Mouse (Mus musculus) layer of hippocampus, adult 11-12 months (tissue): ENCODE data around the gene Cela1.

ENCODE experiments used
- DNase-seq: peaks from one replicate; pipeline ENCODE4 v3.0.0; 2022; ENCODE audit warnings: low spot score

The Cela1 gene

DNA sequence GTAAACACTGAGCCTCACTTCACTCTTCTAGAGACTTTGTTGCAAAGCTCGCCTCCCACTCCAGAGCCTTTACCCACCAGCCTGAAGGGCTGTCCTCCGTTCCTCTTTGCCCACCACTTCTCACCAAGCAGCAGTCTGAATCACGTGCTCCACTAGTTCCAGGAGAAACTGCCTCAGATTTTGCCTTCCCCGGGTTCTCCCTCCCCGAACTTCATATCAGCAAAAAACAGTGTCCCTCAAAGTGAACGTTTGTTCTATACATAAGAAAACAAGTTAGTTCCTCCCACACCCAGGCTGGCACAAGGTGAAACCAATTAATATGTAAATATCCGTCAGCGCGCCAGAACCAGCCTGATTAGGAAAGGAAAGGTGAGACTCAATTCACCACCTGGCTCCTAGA lies 52.5 kb downstream of the Cela1 start:
- DNase-seq: no peak

GRCm38 (mm10) chr15:100633341-100633740 lies 54.4 kb downstream of the Cela1 start:
- DNase-seq: no peak

DNA sequence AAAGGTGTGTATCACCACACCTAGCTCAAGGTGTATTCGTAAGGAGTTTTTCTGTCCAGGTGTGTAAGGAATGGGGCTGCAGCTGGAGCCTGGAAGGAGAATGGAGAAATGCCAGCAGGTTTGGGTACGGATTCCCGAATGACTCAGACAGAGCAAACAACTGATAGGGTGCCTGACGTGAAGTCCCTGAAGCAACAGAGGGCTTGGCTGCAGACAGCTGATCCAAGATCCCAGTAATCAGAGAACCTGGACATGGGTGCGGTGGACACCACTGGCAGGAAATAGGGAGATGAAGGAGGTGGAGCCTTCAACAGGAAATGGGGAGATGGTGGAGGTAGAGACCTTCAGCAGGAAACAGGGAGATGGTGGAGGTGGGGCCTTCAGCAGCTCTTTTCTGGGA lies 55.4 kb downstream of the Cela1 start:
- DNase-seq: no peak

- DNase-seq: no peak
Observed at GRCm38 (mm10) chr15:100631454-100632170, 56.1 kb downstream of the Cela1 start.

GRCm38 (mm10) chr15:100630126-100630525 lies 57.6 kb downstream of the Cela1 start:
- DNase-seq: no peak

DNA sequence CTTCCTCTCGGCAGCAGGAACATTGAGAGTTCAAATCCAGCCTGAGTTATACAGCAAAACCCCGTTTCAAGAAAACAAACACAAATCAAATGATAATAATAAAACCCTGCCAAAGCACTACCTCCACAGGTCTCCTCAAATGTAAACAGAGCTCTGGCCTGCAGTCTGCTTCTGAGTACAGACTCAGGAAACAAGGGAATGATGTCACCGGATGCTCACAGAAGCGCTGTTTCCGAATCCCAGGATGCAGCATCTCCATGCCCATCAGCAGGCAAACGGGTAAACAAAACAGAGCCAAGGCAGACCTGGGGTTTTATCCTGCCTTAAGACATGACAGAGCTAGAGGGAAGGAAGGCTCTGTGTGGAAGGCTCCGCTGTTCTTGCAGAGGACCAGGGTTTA lies 58.9 kb downstream of the Cela1 start:
- DNase-seq: no peak

- no peak for DNase-seq
Observed at GRCm38 (mm10) chr15:100627774-100628370, 59.8 kb downstream of the Cela1 start.

- DNase-seq: no peak
Observed at GRCm38 (mm10) chr15:100627287-100627686, 60.4 kb downstream of the Cela1 start.

DNA sequence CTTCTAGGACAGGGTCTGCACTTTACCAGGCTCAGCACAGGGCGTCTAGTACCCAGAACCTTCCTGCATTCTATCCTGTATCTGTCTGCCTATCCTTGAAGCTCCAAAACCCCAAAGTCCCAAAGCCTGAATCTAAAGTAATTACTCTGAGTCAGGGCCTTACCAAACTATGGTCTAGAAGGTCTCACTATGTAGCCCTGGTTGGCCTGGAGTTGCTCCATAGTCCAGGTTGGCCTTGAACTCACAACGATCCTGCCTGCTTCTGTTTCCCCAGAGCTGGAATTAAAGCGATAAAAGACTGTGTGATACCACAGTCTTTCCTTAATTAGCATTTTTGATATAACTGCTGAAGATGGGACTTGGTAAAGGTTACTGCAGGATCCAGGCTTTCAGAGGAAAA lies 63.3 kb downstream of the Cela1 start:
- DNase-seq: no peak
